Mouse (Mus musculus): ENCODE data around the gene Olfr312.

DNA sequence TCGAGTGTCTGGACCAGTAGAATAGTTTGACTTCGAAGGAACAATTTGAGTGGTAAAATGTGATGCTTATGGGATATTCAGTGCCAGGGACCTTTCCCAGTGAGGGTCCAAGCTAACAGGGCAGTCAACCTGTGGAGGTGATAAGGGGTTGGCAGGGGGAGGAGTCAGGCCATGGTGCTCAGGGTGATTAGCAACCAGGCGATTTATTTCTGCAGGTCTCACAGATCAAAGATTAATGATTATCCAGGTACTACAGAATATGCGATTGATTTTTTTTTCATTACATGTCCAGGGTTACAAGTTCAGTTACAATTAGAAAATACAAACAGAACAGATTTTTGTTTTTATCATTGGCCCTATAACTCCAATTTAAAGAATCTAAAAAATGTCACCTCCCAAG, 25.2 kb upstream of the Olfr312 start:
- TF ChIP-seq CTCF (conservative IDR thresholded peaks at IDR 0.05 in 1 of 2, IDR thresholded peaks at IDR 0.05 in 1 of 2; ENCODE audit: low read depth in 2 of 2, low read length in 2 of 2), result no peak
- TF ChIP-seq MYC (IDR thresholded peaks at IDR 0.05; ENCODE audit: low read depth, low read length), result no peak
- no peak for TF ChIP-seq SIN3A (IDR thresholded peaks at IDR 0.05; ENCODE audit: low read length)
- TF ChIP-seq USF1 (IDR thresholded peaks at IDR 0.05; ENCODE audit: low read depth, low read length), result no peak
- no peak for TF ChIP-seq MAFK (IDR thresholded peaks at IDR 0.05; ENCODE audit: insufficient replicate concordance, low read length)
- no peak for TF ChIP-seq MAZ (IDR thresholded peaks at IDR 0.05; ENCODE audit: low read depth, low read length)
- no peak for TF ChIP-seq POLR2A (IDR thresholded peaks at IDR 0.05; ENCODE audit: low read depth, low read length)

Data from CH12.LX (cell line).